Mouse (Mus musculus) neural tube, embryonic 11.5 days (tissue): ENCODE results near the gene H2-Aa. TPM values are rescaled to one million over a fixed set of nuclear protein-coding genes. Genes with fewer than 3 reads are reported as not detected.

Source experiments
- ATAC-seq: fragments of 200-750 bp; cut with Nextera tagmentation; 2 replicates; pipeline ENCODE4 v1.8.0; 2017; ENCODE audit warnings: moderate number of reproducible peaks, mild to moderate bottlenecking, moderate TSS enrichment, moderate library complexity; ENCODE audit not compliant: insufficient read depth, low FRiP score, low TSS enrichment
- DNase-seq: peaks from one replicate; pipeline ENCODE4 v3.0.0-alpha.2; 2015; ENCODE audit warnings: low spot score
- H3K27ac ChIP-seq: fragments of 300-500 bp; sonication (generic); 2 replicates; pipeline ENCODE4 v1.5.1; 2014; ENCODE audit warnings: low read depth, mild to moderate bottlenecking, low read length
- H3K27me3 ChIP-seq: fragments of 300-500 bp; sonication (generic); 2 replicates; pipeline ENCODE4 v1.6.1; 2014; ENCODE audit warnings: mild to moderate bottlenecking, low read length, mixed read lengths; ENCODE audit not compliant: control insufficient read depth, insufficient read depth
- H3K36me3 ChIP-seq: fragments of 300-500 bp; sonication (generic); 2 replicates; pipeline ENCODE4 v1.6.1; 2014; ENCODE audit warnings: mild to moderate bottlenecking, low read length, moderate library complexity, mixed read lengths; ENCODE audit not compliant: control insufficient read depth, insufficient read depth
- H3K4me1 ChIP-seq: fragments of 300-500 bp; sonication (generic); 2 replicates; pipeline ENCODE4 v1.6.1; 2014; ENCODE audit warnings: low read length, mixed read lengths; ENCODE audit not compliant: control insufficient read depth, insufficient read depth
- H3K4me2 ChIP-seq: fragments of 300-500 bp; sonication (generic); 2 replicates; pipeline ENCODE4 v1.6.1; 2014; ENCODE audit warnings: low read depth, mild to moderate bottlenecking, moderate library complexity
- H3K4me3 ChIP-seq: fragments of 300-500 bp; sonication (generic); 2 replicates; pipeline ENCODE4 v1.5.1; 2014; ENCODE audit warnings: low read depth, low read length
- H3K9ac ChIP-seq: fragments of 300-500 bp; sonication (generic); 2 replicates; pipeline ENCODE4 v1.6.1; 2014; ENCODE audit warnings: mild to moderate bottlenecking, low read length
- H3K9me3 ChIP-seq: fragments of 300-500 bp; sonication (generic); 2 replicates; pipeline ENCODE4 v1.6.1; 2016; ENCODE audit warnings: low read length; ENCODE audit not compliant: control insufficient read depth
- WGBS: fragments of 180-500 bp; shearing (Covaris S2); extraction: QIAGEN DNeasy Blood & Tissue Kit; methylation state at CpG from one replicate; pipeline ENCODE4 v1.1.7; 2014; 5-methylcytosine and 5-hydroxymethylcytosine counted together
- polyA plus RNA-seq: library from polyadenylated mRNA; unstranded; fragments of >200 nt; fragmentation: Nextera tagmentation; extraction: Ambion mirVana; gene quantifications from 2 replicates; pipeline ENCODE4 v1.2.1, GENCODE M21; 2014

The H2-Aa gene
- polyA plus RNA-seq, 1 experiment from 2014 or later: not detected

GRCm38 (mm10) chr17:34304751-34305150 lies 17.1 kb upstream of the H2-Aa start:
- no peaks in the 10 kb centered on the region for H3K36me3 ChIP-seq
- no peaks in the 10 kb centered on the region for H3K9me3 ChIP-seq
- DNase-seq (peak; percentile 51), ATAC-seq (no peak)
- WGBS: 16% methylated on average over 4 of the region's 4 CpGs
- H3K4me1 ChIP-seq: no peaks in the 10 kb centered on the region
- no peak overlapping the region for H3K27ac ChIP-seq
- no peak overlapping the region for H3K9ac ChIP-seq
- no peak overlapping the region for H3K4me2 ChIP-seq
- no peaks in the 10 kb centered on the region for H3K27me3 ChIP-seq
- H3K4me3 ChIP-seq: no peak overlapping the region

GRCm38 (mm10) chr17:34303789-34304188 lies 16.2 kb upstream of the H2-Aa start:
- H3K27ac ChIP-seq: no peak overlapping the region
- DNase-seq (no peak), ATAC-seq (no peak)
- WGBS: 85% methylated on average over 2 of the region's 2 CpGs
- no peaks in the 10 kb centered on the region for H3K4me1 ChIP-seq
- no peaks in the 10 kb centered on the region for H3K9me3 ChIP-seq
- no peak overlapping the region for H3K4me2 ChIP-seq
- H3K36me3 ChIP-seq: no peaks in the 10 kb centered on the region
- H3K9ac ChIP-seq: no peak overlapping the region
- H3K27me3 ChIP-seq: no peaks in the 10 kb centered on the region
- H3K4me3 ChIP-seq: no peak overlapping the region

- WGBS: 79% methylated on average over 4 of the region's 4 CpGs
- H3K9ac ChIP-seq: no peak overlapping the region
- H3K36me3 ChIP-seq: no peaks in the 10 kb centered on the region
- H3K4me1 ChIP-seq: no peaks in the 10 kb centered on the region
- no peak overlapping the region for H3K27ac ChIP-seq
- H3K4me3 ChIP-seq: no peak overlapping the region
- H3K27me3 ChIP-seq: no peaks in the 10 kb centered on the region
- DNase-seq (no peak), ATAC-seq (no peak)
- H3K4me2 ChIP-seq: no peak overlapping the region
- no peaks in the 10 kb centered on the region for H3K9me3 ChIP-seq
These were observed 14.1 kb upstream of the H2-Aa start for GRCm38 (mm10) chr17:34301670-34302190.

- 72% methylated on average over 23 of the region's 23 CpGs for WGBS
- Histone ChIP-seq H3K4me2 (no peak overlapping the region), H3K4me1 (no peaks in the 10 kb centered on the region), H3K9ac (no peak overlapping the region), H3K27ac (no peak overlapping the region), H3K36me3 (no peaks in the 10 kb centered on the region), H3K4me3 (no peak overlapping the region), H3K27me3 (no peaks in the 10 kb centered on the region), H3K9me3 (no peaks in the 10 kb centered on the region)
- DNase-seq (no peak), ATAC-seq (no peak)
These were observed 13.3 kb upstream of the H2-Aa start for GRCm38 (mm10) chr17:34300691-34301566.

- no peak overlapping the region for H3K27ac ChIP-seq
- no peak overlapping the region for H3K4me2 ChIP-seq
- no peaks in the 10 kb centered on the region for H3K27me3 ChIP-seq
- H3K9ac ChIP-seq: no peak overlapping the region
- ATAC-seq (no peak), DNase-seq (no peak)
- H3K4me1 ChIP-seq: no peaks in the 10 kb centered on the region
- H3K36me3 ChIP-seq: no peaks in the 10 kb centered on the region
- H3K4me3 ChIP-seq: no peak overlapping the region
- no peaks in the 10 kb centered on the region for H3K9me3 ChIP-seq
- WGBS: 89% methylated on average over 8 of the region's 8 CpGs
These were observed 12.4 kb upstream of the H2-Aa start for GRCm38 (mm10) chr17:34300071-34300470.

GRCm38 (mm10) chr17:34299356-34299755 lies 11.7 kb upstream of the H2-Aa start:
- no peaks in the 10 kb centered on the region for H3K27me3 ChIP-seq
- DNase-seq (no peak), ATAC-seq (no peak)
- no peaks in the 10 kb centered on the region for H3K4me1 ChIP-seq
- H3K4me3 ChIP-seq: no peak overlapping the region
- no peak overlapping the region for H3K4me2 ChIP-seq
- no peaks in the 10 kb centered on the region for H3K9me3 ChIP-seq
- no peak overlapping the region for H3K27ac ChIP-seq
- 69% methylated on average over 3 of the region's 3 CpGs for WGBS
- H3K36me3 ChIP-seq: no peaks in the 10 kb centered on the region
- H3K9ac ChIP-seq: no peak overlapping the region

GRCm38 (mm10) chr17:34295891-34296794 lies 8.5 kb upstream of the H2-Aa start:
- H3K27ac ChIP-seq: no peak overlapping the region
- no peaks in the 10 kb centered on the region for H3K9me3 ChIP-seq
- ATAC-seq: no peak
- peak; percentile 47 for DNase-seq
- peak overlapping the region; percentile 24 for H3K4me3 ChIP-seq
- no peaks in the 10 kb centered on the region for H3K27me3 ChIP-seq
- H3K4me1 ChIP-seq: no peaks in the 10 kb centered on the region
- peak overlapping the region; percentile 37 for H3K4me2 ChIP-seq
- WGBS: 26% methylated on average over 23 of the region's 23 CpGs
- H3K9ac ChIP-seq: no peak overlapping the region
- no peaks in the 10 kb centered on the region for H3K36me3 ChIP-seq

GRCm38 (mm10) chr17:34295307-34295706 lies 7.7 kb upstream of the H2-Aa start:
- no peak for ATAC-seq
- H3K9ac ChIP-seq: no peak overlapping the region
- no peaks in the 10 kb centered on the region for H3K36me3 ChIP-seq
- H3K4me1 ChIP-seq: no peaks in the 10 kb centered on the region
- no peak overlapping the region for H3K27ac ChIP-seq
- no peak overlapping the region for H3K4me3 ChIP-seq
- no peak overlapping the region for H3K4me2 ChIP-seq
- DNase-seq: no peak
- H3K9me3 ChIP-seq: no peaks in the 10 kb centered on the region
- H3K27me3 ChIP-seq: no peaks in the 10 kb centered on the region
